Mouse (Mus musculus) layer of hippocampus, adult 11-12 months (tissue): ENCODE results near the gene Dnajc1.

Source experiments
- DNase-seq: peaks from one replicate; pipeline ENCODE4 v3.0.0; 2022; ENCODE audit warnings: low spot score

Gene Dnajc1

GRCm38 (mm10) chr2:18392331-18393021, at the start of gene Dnajc1:
TSS of gene Dnajc1 (minus strand) at chr2:18392830.
- DNase-seq: peak; percentile 87

GRCm38 (mm10) chr2:18441871-18442270, 49.2 kb upstream of the Dnajc1 start:
- DNase-seq: peak; percentile 3

GRCm38 (mm10) chr2:18415242-18415641, 22.6 kb upstream of the Dnajc1 start:
- no peak for DNase-seq

- no peak for DNase-seq
These were observed 11.0 kb upstream of the Dnajc1 start for GRCm38 (mm10) chr2:18403679-18404078.

GRCm38 (mm10) chr2:18401771-18402170, 9.1 kb upstream of the Dnajc1 start:
- DNase-seq: no peak

- DNase-seq: no peak
These were observed 441 bp upstream of the Dnajc1 start for GRCm38 (mm10) chr2:18393022-18393519.

GRCm38 (mm10) chr2:18391861-18392260, 769 bp downstream of the Dnajc1 start:
- peak; percentile 6 for DNase-seq

GRCm38 (mm10) chr2:18389631-18390030, 3.0 kb downstream of the Dnajc1 start:
- no peak for DNase-seq

GRCm38 (mm10) chr2:18381662-18382061, 11.0 kb downstream of the Dnajc1 start:
- no peak for DNase-seq

- DNase-seq: no peak
These were observed 20.0 kb downstream of the Dnajc1 start for GRCm38 (mm10) chr2:18372400-18373182.

GRCm38 (mm10) chr2:18370794-18371498, 21.7 kb downstream of the Dnajc1 start:
- no peak for DNase-seq

GRCm38 (mm10) chr2:18364402-18364801, 28.2 kb downstream of the Dnajc1 start:
- no peak for DNase-seq

- peak; percentile 21 for DNase-seq
These were observed 37.3 kb downstream of the Dnajc1 start for GRCm38 (mm10) chr2:18355293-18355692.

- peak; percentile 18 for DNase-seq
These were observed 40.0 kb downstream of the Dnajc1 start for GRCm38 (mm10) chr2:18352620-18353019.

GRCm38 (mm10) chr2:18343464-18343863, 49.2 kb downstream of the Dnajc1 start:
- DNase-seq: no peak

- DNase-seq: no peak
These were observed 74.0 kb downstream of the Dnajc1 start for GRCm38 (mm10) chr2:18318671-18319070.

GRCm38 (mm10) chr2:18317503-18318281, 74.9 kb downstream of the Dnajc1 start:
- DNase-seq: no peak

- no peak for DNase-seq
These were observed 75.7 kb downstream of the Dnajc1 start for GRCm38 (mm10) chr2:18316909-18317308.

- DNase-seq: no peak
These were observed 82.1 kb downstream of the Dnajc1 start for GRCm38 (mm10) chr2:18310261-18311104.

- DNase-seq: no peak
These were observed 85.0 kb downstream of the Dnajc1 start for GRCm38 (mm10) chr2:18307440-18308305.
